ENCODE assay signal across 12 mouse cellular contexts in genomic region chr4:154543921-154544320, GRCm38 (mm10).
DNase-seq lines count a peak whose midpoint lies in the region; ATAC-seq lines count a peak whose summit lies in the region.
"Had no signal": no experiment of that assay in that cellular context is flagged by ENCODE, and none has a peak within 500 bp of the region (broad histone marks: within the 10 kb centered on the region; RNA-seq: fewer than 3 reads in every experiment).

No protein-coding gene starts in this region.

- H3K4me3 ChIP-seq in heart, embryonic 13.5 days, result no peak overlapping the region
- H3K4me3 ChIP-seq in embryonic facial prominence, embryonic 10.5 days, result no peak overlapping the region
- H3K4me3 ChIP-seq in intestine, embryonic 15.5 days (replicated peaks), result no peak overlapping the region
- H3K4me3 ChIP-seq: left cerebral cortex, adult 2 months had no signal

- H3K36me3 ChIP-seq in heart, embryonic 13.5 days, result no peaks in the 10 kb centered on the region
- no peaks in the 10 kb centered on the region for H3K36me3 ChIP-seq in embryonic facial prominence, embryonic 10.5 days (replicated peaks)
- no peaks in the 10 kb centered on the region for H3K36me3 ChIP-seq in intestine, embryonic 15.5 days

- H3K9me3 ChIP-seq in heart, embryonic 13.5 days, result no peaks in the 10 kb centered on the region
- no peaks in the 10 kb centered on the region for H3K9me3 ChIP-seq in embryonic facial prominence, embryonic 10.5 days
- H3K9me3 ChIP-seq in intestine, embryonic 15.5 days, result no peaks in the 10 kb centered on the region

- H3K9ac ChIP-seq in heart, embryonic 13.5 days, result no peak overlapping the region
- no peak overlapping the region for H3K9ac ChIP-seq in intestine, embryonic 15.5 days

- H3K4me1 ChIP-seq in heart, embryonic 13.5 days, result peaks cover 93% of the 10 kb centered on the region
- H3K4me1 ChIP-seq in embryonic facial prominence, embryonic 10.5 days, result peaks cover 98% of the 10 kb centered on the region
- peaks cover 41% of the 10 kb centered on the region for H3K4me1 ChIP-seq in intestine, embryonic 15.5 days (replicated peaks)

- H3K4me2 ChIP-seq in heart, embryonic 13.5 days, result 0 out of 2 replicates have a peak overlapping the region, but pooled peaks have one; percentile 63
- peak overlapping the region; percentile 40 for H3K4me2 ChIP-seq in intestine, embryonic 15.5 days (replicated peaks)

- peaks cover 11% of the 10 kb centered on the region; the same call in 1 of the 2 replicates for H3K27me3 ChIP-seq in heart, embryonic 13.5 days (replicated peaks)
- H3K27me3 ChIP-seq in embryonic facial prominence, embryonic 10.5 days (replicated peaks; ENCODE audit: low read depth, poor library complexity, severe bottlenecking), result peaks cover 69% of the 10 kb centered on the region
- H3K27me3 ChIP-seq in intestine, embryonic 15.5 days (replicated peaks), result no peaks in the 10 kb centered on the region

- no peak for DNase-seq in heart, adult 18-20 months
- DNase-seq in embryonic facial prominence, embryonic 10.5 days (ENCODE audit: low spot score), result peak; percentile 35
- peak; percentile 62 for DNase-seq in neural tube, embryonic 10.5 days (ENCODE audit: extremely low spot score, low spot score)
- no peak for DNase-seq in left cerebral cortex, adult 8-10 months (ENCODE audit: low spot score in 2 of 2)
- DNase-seq in adrenal gland, postnatal 25 days, result no peak
- DNase-seq in MN1 (ENCODE audit: low spot score), result no peak
- DNase-seq: B cell, adult 2 months; heart, postnatal 14 days; lung, postnatal 10 days had no signal

- 50% methylated on average over 21 of the region's 21 CpGs for WGBS in heart, embryonic 13.5 days
- WGBS in embryonic facial prominence, embryonic 10.5 days, result 40% methylated on average over 21 of the region's 21 CpGs
- 20% methylated on average over 21 of the region's 21 CpGs for WGBS in intestine, embryonic 15.5 days

- peak overlapping the region; percentile 94 for H3K27ac ChIP-seq in heart, embryonic 13.5 days (replicated peaks)
- H3K27ac ChIP-seq in embryonic facial prominence, embryonic 10.5 days (replicated peaks), result peak overlapping the region; percentile 21
- 0 out of 2 replicates have a peak overlapping the region, but pooled peaks have one; percentile 32 for H3K27ac ChIP-seq in intestine, embryonic 15.5 days
- H3K27ac ChIP-seq: left cerebral cortex, adult 2 months had no signal

- no peak for ATAC-seq in heart, embryonic 13.5 days (ENCODE audit: extremely low read depth, insufficient number of reproducible peaks, low FRiP score, low TSS enrichment)
- peak; percentile 3; the same call in 1 of the 2 replicates for ATAC-seq in intestine, embryonic 15.5 days

Comparison
In these comparisons a context has a peak if more than half of its experiments do, and no peak if none do; other contexts are left out.
1. H3K27ac ChIP-seq: peak in every context shown above with its lines; median percentile 94 in heart, embryonic 13.5 days; 32 in intestine, embryonic 15.5 days; 21 in embryonic facial prominence, embryonic 10.5 days.
2. DNase-seq: peak in embryonic facial prominence, embryonic 10.5 days (single experiment) and neural tube, embryonic 10.5 days (single experiment); none in heart, adult 18-20 months (0 of 2), left cerebral cortex, adult 8-10 months (0 of 2), adrenal gland, postnatal 25 days (single experiment) and MN1 (single experiment).